Mouse (Mus musculus) cerebellum, adult 2 months (tissue): Measurements from ENCODE around the gene Ldb1.
A peak's percentile ranks its signal among the peaks of the same experiment; 100 is the strongest.

Experiments
- CTCF ChIP-seq: fragments of 200-500 bp; IDR thresholded peaks from 2 replicates; pipeline ENCODE4 v1.5.1; 2011; ENCODE audit warnings: low read depth, mild to moderate bottlenecking, control low read depth, low read length, moderate library complexity, borderline replicate concordance; ENCODE audit not compliant: insufficient read depth
- POLR2A ChIP-seq: fragments of 200-500 bp; IDR thresholded peaks from 2 replicates; pipeline ENCODE4 v1.6.1; 2011; ENCODE audit warnings: low read length, control low read depth, borderline replicate concordance; ENCODE audit not compliant: insufficient read depth

GRCm38 (mm10) chr19:46075616-46076607, 30.9 kb upstream of the Ldb1 start, which contains the start of gene Nolc1:
- TF ChIP-seq CTCF = no peak
- TF ChIP-seq POLR2A = peak; percentile 73
